Mouse (Mus musculus) left cerebral cortex, adult 18-20 months (tissue): ENCODE measurements around the gene Gm15446. TPM values are rescaled to one million over a fixed set of nuclear protein-coding genes. Genes with fewer than 3 reads are reported as not detected.
"Not testable (repeated sequence)": the region's sequence is repeated elsewhere in the genome, so short reads cannot be mapped to it uniquely, and the experiment has no call there.

Source experiments
- DNase-seq, 2 experiments: peaks; one replicate each; pipeline ENCODE4 v3.0.0; 2021 to 2022; ENCODE audit warnings: low spot score in 2 of 2, mixed read lengths in 1 of 2
- long read RNA-seq, 2 experiments: library from polyadenylated mRNA; stranded (forward); transcript quantifications; one replicate each; pipeline ENCODE4 v2.0.0; 2021
- total RNA-seq, 2 experiments: library from RNA; stranded (reverse); gene quantifications; 2 replicates each; pipeline ENCODE4 v1.2.3; 2021

Gene Gm15446
- total RNA-seq, result 10 to 100 TPM; 32.3 to 34.4 TPM
- long read RNA-seq, experiment 1, partial matches to known transcripts, result 8 of 49 reads
- long read RNA-seq, experiment 1, other reads (novel, unspliced or antisense), result 36 of 49 reads
- long read RNA-seq, experiment 2, partial matches to known transcripts, result 12 of 53 reads
- long read RNA-seq, experiment 2, other reads (novel, unspliced or antisense), result 39 of 53 reads

GRCm38 (mm10) chr5:109923261-109924071 is at the start of gene Gm15446:
Gm15446 (plus strand) TSS chr5:109923400.
- DNase-seq, result peak; percentile 89 to 90

GRCm38 (mm10) chr5:109924129-109924528 is 929 bp downstream of the Gm15446 start:
- not testable (repeated sequence) for DNase-seq

GRCm38 (mm10) chr5:109924936-109925335 is 1.7 kb downstream of the Gm15446 start:
- DNase-seq, result no peak

- no peak for DNase-seq
These were observed 27.1 kb downstream of the Gm15446 start for GRCm38 (mm10) chr5:109950281-109950680.

GRCm38 (mm10) chr5:109980743-109981142 is 57.5 kb downstream of the Gm15446 start:
- DNase-seq, result not testable (repeated sequence)

Other genes with a start within 250 kb of the Gm15446 start
- gene 5430403G16Rik, start 232.4 kb upstream of the Gm15446 start, total RNA-seq, result 1 to 10 TPM; 2.6 to 2.7 TPM
- gene 4930522L14Rik, start 171.5 kb upstream of the Gm15446 start, total RNA-seq, result 1 to 10 TPM; 3.4 to 4.4 TPM
- gene Zfp932, start 73.1 kb downstream of the Gm15446 start, total RNA-seq, result 10 to 100 TPM; 45.4 to 54.8 TPM
- 1 to 10 TPM; 4.0 to 6.4 TPM for gene Gm17655, start 149.1 kb downstream of the Gm15446 start, total RNA-seq
- gene Gm35315, start 171.0 kb downstream of the Gm15446 start, total RNA-seq, result under 1 TPM; 0.40 to 0.53 TPM
- 10 to 100 TPM; 10.4 to 10.9 TPM for gene Plcxd1, start 176.6 kb downstream of the Gm15446 start, total RNA-seq
- gene Gtpbp6, start 184.8 kb downstream of the Gm15446 start, total RNA-seq, result 10 to 100 TPM; 81.8 to 96.5 TPM
- gene Zfp605, start 186.7 kb downstream of the Gm15446 start, total RNA-seq, result 10 to 100 TPM; 15.5 to 15.7 TPM
- gene Chfr, start 212.4 kb downstream of the Gm15446 start, total RNA-seq, result 10 to 100 TPM; 42.3 to 54.0 TPM